Comparison of ENCODE assay signal across 10 mouse cellular contexts in genomic region chr6:70146986-70147385, GRCm38 (mm10).
DNase-seq lines count a peak whose midpoint lies in the region; ATAC-seq and TF ChIP-seq lines count a peak whose summit lies in the region.
"Had no signal": no experiment of that assay in that cellular context is flagged by ENCODE, and none has a peak within 500 bp of the region (broad histone marks: within the 10 kb centered on the region; RNA-seq: fewer than 3 reads in every experiment).

No protein-coding gene starts in this region.

- TF ChIP-seq CTCF in liver, adult 2 months (IDR thresholded peaks at IDR 0.05; ENCODE audit: low read depth, low read length) = peak; percentile 38; the same call in 1 of the 2 replicates

- no peak overlapping the region for H3K4me2 ChIP-seq in liver, embryonic 11.5 days
- H3K4me2 ChIP-seq: heart, embryonic 13.5 days had no signal

- no peak overlapping the region for H3K4me3 ChIP-seq in liver, adult 2 months (ENCODE audit: insufficient read depth, low read depth, low read length)
- no peak overlapping the region for H3K4me3 ChIP-seq in liver, embryonic 11.5 days (ENCODE audit: low read depth, low read length)
- H3K4me3 ChIP-seq: heart, embryonic 13.5 days had no signal

- no peaks in the 10 kb centered on the region for H3K79me2 ChIP-seq in liver, adult 2 months (ENCODE audit: control insufficient read depth, insufficient read depth, low read length)

- no peak for TF ChIP-seq POLR2A in liver, adult 2 months (IDR thresholded peaks at IDR 0.05; ENCODE audit: extremely low read depth, insufficient read depth, low read length)

- no peak overlapping the region for H3K27ac ChIP-seq in liver, adult 2 months (replicated peaks; ENCODE audit: insufficient read depth, low read depth, low read length)
- no peak overlapping the region for H3K27ac ChIP-seq in liver, embryonic 11.5 days (ENCODE audit: low read depth, low read length)
- H3K27ac ChIP-seq: heart, embryonic 13.5 days had no signal

- DNase-seq in gastrocnemius, postnatal 10 days = peak; percentile 3
- no peak for DNase-seq in gastrocnemius, postnatal 25 days
- DNase-seq in liver, adult 2 months (ENCODE audit: extremely low read depth, low read depth, low spot score) = no peak
- DNase-seq in liver, embryonic 11.5 days (ENCODE audit: low spot score) = no peak
- DNase-seq in R1 (ENCODE audit: low read depth, low spot score) = peak; percentile 73
- no peak for DNase-seq in urinary bladder, postnatal 10 days (ENCODE audit: low spot score)
- DNase-seq in c-Kit-positive CD71-positive TER-119-positive erythroid progenitor cells, embryonic 14.5 days (ENCODE audit: low spot score) = no peak
- DNase-seq: layer of hippocampus, postnatal 36 days had no signal

- no peaks in the 10 kb centered on the region for H3K36me3 ChIP-seq in liver, adult 2 months (ENCODE audit: control insufficient read depth, insufficient read depth, low read length)
- H3K36me3 ChIP-seq in liver, embryonic 11.5 days (ENCODE audit: control insufficient read depth, insufficient read depth, low read length) = no peaks in the 10 kb centered on the region
- H3K36me3 ChIP-seq: heart, embryonic 13.5 days had no signal

- no peak overlapping the region for H3K9ac ChIP-seq in liver, adult 2 months (ENCODE audit: low read depth, low read length)
- no peak overlapping the region for H3K9ac ChIP-seq in liver, embryonic 11.5 days (ENCODE audit: low read depth, low read length)
- H3K9ac ChIP-seq: heart, embryonic 13.5 days had no signal

- no peaks in the 10 kb centered on the region for H3K4me1 ChIP-seq in liver, adult 2 months (ENCODE audit: control insufficient read depth, insufficient read depth, low read length)
- H3K4me1 ChIP-seq in liver, embryonic 11.5 days (replicated peaks; ENCODE audit: control insufficient read depth, insufficient read depth, low read length) = no peaks in the 10 kb centered on the region
- H3K4me1 ChIP-seq: heart, embryonic 13.5 days had no signal

- H3K27me3 ChIP-seq in liver, adult 2 months (ENCODE audit: control insufficient read depth, insufficient read depth, low read length) = no peaks in the 10 kb centered on the region
- H3K27me3 ChIP-seq in liver, embryonic 11.5 days (replicated peaks; ENCODE audit: control insufficient read depth, insufficient read depth, low read length) = no peaks in the 10 kb centered on the region
- H3K27me3 ChIP-seq: heart, embryonic 13.5 days had no signal

- ATAC-seq in liver, embryonic 11.5 days (replicated peaks; ENCODE audit: low FRiP score) = no peak; the same call in 1 of the 2 replicates
- ATAC-seq in megakaryocyte progenitor cell, adult 5-6 weeks (replicated peaks; ENCODE audit: poor library complexity) = 0 out of 2 replicates have a peak, but pooled peaks have one; percentile 20

- H3K9me3 ChIP-seq in liver, embryonic 11.5 days (ENCODE audit: control insufficient read depth, low read length) = no peaks in the 10 kb centered on the region
- H3K9me3 ChIP-seq: heart, embryonic 13.5 days had no signal

Comparison
In these comparisons a context has a peak if more than half of its experiments do, and no peak if none do; other contexts are left out.
1. DNase-seq: peak in gastrocnemius, postnatal 10 days (single experiment) and R1 (single experiment); none in gastrocnemius, postnatal 25 days (single experiment), liver, adult 2 months (single experiment), liver, embryonic 11.5 days (single experiment), urinary bladder, postnatal 10 days (single experiment) and c-Kit-positive CD71-positive TER-119-positive erythroid progenitor cells, embryonic 14.5 days (single experiment).